Mouse (Mus musculus) hindbrain, embryonic 10.5 days (tissue): Measurements from ENCODE around the gene Gm13697. TPM values are rescaled to one million over a fixed set of nuclear protein-coding genes. Genes with fewer than 3 reads are reported as not detected.
"Not testable (repeated sequence)": the region's sequence is repeated elsewhere in the genome, so short reads cannot be mapped to it uniquely, and the experiment has no call there.

Experiments
- DNase-seq: peaks from one replicate; pipeline ENCODE4 v3.0.0-alpha.2; 2017; ENCODE audit warnings: low spot score
- H3K27ac ChIP-seq: fragments of 300-500 bp; sonication (generic); 2 replicates; pipeline ENCODE4 v1.5.1; 2016; ENCODE audit warnings: mild to moderate bottlenecking, moderate library complexity
- H3K27me3 ChIP-seq: fragments of 300-500 bp; sonication (generic); 2 replicates; pipeline ENCODE4 v1.6.1; 2016; ENCODE audit warnings: mild to moderate bottlenecking; ENCODE audit not compliant: poor library complexity, insufficient read depth, severe bottlenecking
- H3K36me3 ChIP-seq: fragments of 300-500 bp; sonication (generic); 2 replicates; pipeline ENCODE4 v1.6.1; 2016; ENCODE audit warnings: mild to moderate bottlenecking, moderate library complexity
- H3K4me1 ChIP-seq: fragments of 300-500 bp; sonication (generic); replicated peaks from 2 replicates; pipeline ENCODE4 v1.6.1; 2016; ENCODE audit warnings: mild to moderate bottlenecking
- H3K4me3 ChIP-seq: fragments of 300-500 bp; sonication (generic); 2 replicates; pipeline ENCODE4 v1.5.1; 2016; ENCODE audit warnings: mild to moderate bottlenecking, moderate library complexity
- H3K9me3 ChIP-seq: fragments of 300-500 bp; sonication (generic); 2 replicates; pipeline ENCODE4 v1.6.1; 2016; ENCODE audit warnings: mild to moderate bottlenecking, moderate library complexity
- WGBS: fragments of 180-500 bp; shearing (Covaris S2); methylation state at CpG from one replicate; pipeline ENCODE4 v1.1.7; 2016; 5-methylcytosine and 5-hydroxymethylcytosine counted together
- polyA plus RNA-seq: library from polyadenylated mRNA; unstranded; fragments of >200 nt; fragmentation: Nextera tagmentation; extraction: Ambion mirVana; gene quantifications from 2 replicates; pipeline ENCODE4 v1.2.1, GENCODE M21; 2016

Gene Gm13697
- polyA plus RNA-seq, 1 experiment from 2014 or later, result not detected

DNA sequence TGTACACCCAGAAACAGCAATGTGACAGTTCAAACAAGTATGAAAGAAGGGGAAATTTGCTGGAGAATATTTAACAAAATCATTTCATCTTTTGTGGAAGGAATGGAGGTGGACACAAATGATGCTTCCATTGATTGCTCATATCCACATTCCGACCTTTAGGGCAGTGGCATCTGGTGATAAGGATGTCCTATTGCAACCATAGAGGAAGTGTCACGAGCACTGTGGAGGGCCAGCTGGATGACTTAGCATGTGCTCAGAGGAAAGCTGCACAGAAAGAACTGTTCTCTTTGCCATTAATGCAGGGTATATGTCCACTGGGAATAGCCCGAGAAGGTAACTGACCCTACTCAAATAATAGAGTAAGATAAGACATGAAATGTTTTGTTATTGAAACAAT is 25.3 kb downstream of the Gm13697 start:
- Histone ChIP-seq H3K27me3 (no peaks in the 10 kb centered on the region), H3K4me3 (no peak overlapping the region), H3K9me3 (no peaks in the 10 kb centered on the region), H3K27ac (no peak overlapping the region), H3K36me3 (no peaks in the 10 kb centered on the region), H3K4me1 (no peaks in the 10 kb centered on the region)
- WGBS, result 73% methylated on average over 3 of the region's 3 CpGs
- DNase-seq, result no peak

DNA sequence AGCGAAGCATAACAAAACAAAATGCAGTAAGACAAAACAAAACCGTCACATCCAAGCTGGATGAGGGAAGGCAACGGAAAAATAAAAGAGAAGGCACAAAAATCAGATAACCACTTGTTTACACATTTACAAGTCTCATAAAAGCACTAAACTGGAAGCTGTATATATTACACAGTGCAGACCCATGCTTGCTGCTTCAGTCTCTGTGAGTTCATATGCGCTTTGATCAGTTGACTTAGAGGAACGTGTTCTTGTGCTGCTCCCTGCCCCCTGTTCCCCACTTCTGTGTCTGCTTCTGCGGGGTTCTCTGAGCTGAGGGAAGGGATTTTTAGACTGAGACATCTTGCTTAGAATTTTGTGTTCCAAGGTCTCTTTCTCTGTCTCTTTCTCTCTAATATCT is 30.0 kb downstream of the Gm13697 start:
- no peak overlapping the region for H3K4me3 ChIP-seq
- H3K27ac ChIP-seq, result no peak overlapping the region
- DNase-seq, result no peak
- no peaks in the 10 kb centered on the region for H3K27me3 ChIP-seq
- H3K4me1 ChIP-seq, result no peaks in the 10 kb centered on the region
- H3K36me3 ChIP-seq, result no peaks in the 10 kb centered on the region
- H3K9me3 ChIP-seq, result no peaks in the 10 kb centered on the region
- 81% methylated on average over 6 of the region's 6 CpGs for WGBS

DNA sequence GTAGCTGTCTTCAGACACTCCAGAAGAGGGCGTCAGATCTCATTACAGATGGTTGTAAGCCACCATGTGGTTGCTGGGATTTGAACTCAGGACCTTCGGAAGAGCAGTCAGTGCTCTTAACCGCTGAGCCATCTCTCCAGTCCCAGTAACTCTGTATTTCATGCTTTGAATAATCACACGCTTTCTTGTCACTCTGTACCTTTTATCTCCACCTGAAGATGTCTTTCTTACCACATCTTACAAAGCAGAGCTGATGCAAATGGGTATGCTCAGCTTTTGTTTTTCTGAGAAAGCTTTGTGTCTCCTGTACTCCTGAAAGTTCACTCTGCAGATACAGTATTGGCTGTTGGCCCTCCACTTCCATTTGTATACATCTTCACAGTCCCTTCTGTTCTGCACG is 31.7 kb downstream of the Gm13697 start:
- H3K27me3 ChIP-seq, H3K4me1 ChIP-seq, DNase-seq, H3K4me3 ChIP-seq, H3K9me3 ChIP-seq, H3K36me3 ChIP-seq, H3K27ac ChIP-seq: not testable (repeated sequence)
- WGBS, result 80% methylated on average over 5 of the region's 5 CpGs

DNA sequence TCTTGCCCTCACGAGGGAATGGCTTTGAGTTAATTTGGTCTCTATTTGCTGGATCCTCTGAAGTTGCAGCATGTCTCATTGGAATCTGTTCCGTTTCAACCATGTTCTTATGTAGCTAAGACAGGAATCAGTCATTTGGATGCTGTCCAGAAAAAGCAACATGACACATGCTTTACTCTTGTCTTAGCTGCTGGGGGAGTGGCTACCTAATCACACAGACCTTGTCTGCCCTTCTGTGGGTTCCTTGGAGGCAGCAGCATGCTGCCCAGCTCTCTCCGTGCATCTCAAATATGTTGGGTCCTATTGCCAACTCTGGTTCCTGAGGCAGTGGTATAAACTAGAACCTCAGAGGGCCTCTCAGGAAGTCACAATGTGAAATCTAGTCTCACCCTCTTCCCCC is 33.8 kb downstream of the Gm13697 start:
- Histone ChIP-seq H3K4me1 (no peaks in the 10 kb centered on the region), H3K9me3 (no peaks in the 10 kb centered on the region), H3K4me3 (no peak overlapping the region), H3K27ac (no peak overlapping the region), H3K27me3 (no peaks in the 10 kb centered on the region), H3K36me3 (no peaks in the 10 kb centered on the region)
- 89% methylated on average over 3 of the region's 3 CpGs for WGBS
- no peak for DNase-seq

DNA sequence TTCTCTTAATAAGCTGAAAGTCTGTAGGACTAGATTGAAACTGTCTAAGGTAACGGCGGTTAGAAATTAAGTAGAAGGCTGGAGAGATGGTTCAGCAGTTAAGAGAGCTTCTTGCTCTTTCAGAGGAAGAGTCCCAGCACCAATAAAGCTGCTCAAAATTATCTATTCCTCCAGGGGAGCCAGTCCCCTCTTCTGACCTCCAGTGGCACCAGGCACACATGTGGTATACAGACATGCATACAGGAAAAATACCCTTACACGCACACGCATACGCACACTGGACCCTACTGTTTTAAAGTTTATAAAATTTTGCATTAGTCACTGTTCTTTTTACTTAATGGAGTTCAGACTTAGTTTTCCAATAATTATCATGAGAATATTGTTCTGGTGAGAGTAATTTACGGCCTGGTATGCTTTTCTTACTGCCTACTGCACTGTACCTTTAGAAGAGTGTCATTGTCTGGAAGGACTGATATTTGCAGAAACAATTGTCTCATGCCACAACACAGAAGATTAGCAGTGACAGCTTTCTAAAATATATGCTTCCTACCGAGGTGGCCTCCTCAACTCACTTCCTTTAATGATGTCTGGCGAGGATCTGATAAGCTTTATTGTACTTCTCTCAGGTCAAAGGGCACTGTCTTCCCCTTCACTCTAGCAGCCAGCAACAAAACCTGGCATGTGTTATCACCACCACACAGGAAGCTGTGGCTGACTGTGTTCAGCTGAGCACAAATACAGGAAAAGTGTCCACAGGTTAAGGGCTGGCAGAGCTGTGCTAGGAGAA is 35.2 kb downstream of the Gm13697 start:
- Histone ChIP-seq H3K27ac (no peak overlapping the region), H3K4me1 (no peaks in the 10 kb centered on the region), H3K4me3 (no peak overlapping the region), H3K27me3 (no peaks in the 10 kb centered on the region), H3K9me3 (no peaks in the 10 kb centered on the region), H3K36me3 (no peaks in the 10 kb centered on the region)
- no peak for DNase-seq
- 78% methylated on average over 8 of the region's 8 CpGs for WGBS

DNA sequence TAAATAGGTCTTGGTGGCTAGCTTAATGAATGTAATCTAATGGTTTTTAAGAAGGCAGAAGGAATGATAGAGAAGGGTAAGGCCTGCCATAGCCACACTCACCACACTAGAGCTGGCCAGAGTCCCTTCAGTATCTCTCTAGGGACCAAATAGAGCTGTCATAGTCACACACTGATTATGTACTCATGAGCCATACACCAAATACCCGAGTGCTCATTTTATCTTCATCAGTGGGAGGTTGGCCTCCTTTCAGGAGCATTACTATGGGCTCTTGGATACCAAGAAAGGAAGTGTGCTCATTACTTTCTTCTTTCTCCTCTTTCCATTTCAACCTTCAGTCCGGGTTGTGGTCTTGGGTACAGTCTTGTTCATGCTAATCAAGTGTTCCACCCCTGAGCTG is 37.4 kb downstream of the Gm13697 start:
- WGBS, result 80% methylated on average over 2 of the region's 2 CpGs

DNA sequence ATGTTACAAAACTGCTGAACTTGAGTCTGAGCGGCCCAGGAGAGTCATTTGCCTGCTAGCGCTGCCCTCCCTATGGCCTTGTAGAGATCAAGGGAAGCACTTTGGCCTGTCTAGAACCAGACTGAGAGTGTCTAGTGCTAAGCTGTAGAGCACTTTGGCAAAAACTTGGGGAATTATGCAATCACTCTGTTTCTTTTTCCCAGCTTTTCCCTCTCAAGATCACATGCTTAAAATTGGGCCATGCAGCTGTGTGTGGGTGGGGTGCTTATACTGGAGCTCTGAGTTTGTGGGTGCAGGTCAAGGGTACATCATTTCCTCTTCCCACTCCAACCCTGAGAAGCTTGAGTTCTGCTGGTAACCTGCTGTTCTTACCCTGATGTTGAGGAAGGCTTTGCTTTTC is 38.4 kb downstream of the Gm13697 start:
- no peak for DNase-seq
- 86% methylated on average over 2 of the region's 2 CpGs for WGBS
- H3K9me3 ChIP-seq, result no peaks in the 10 kb centered on the region
- H3K36me3 ChIP-seq, result no peaks in the 10 kb centered on the region
- H3K27ac ChIP-seq, result no peak overlapping the region
- no peak overlapping the region for H3K4me3 ChIP-seq
- H3K4me1 ChIP-seq, result no peaks in the 10 kb centered on the region
- H3K27me3 ChIP-seq, result no peaks in the 10 kb centered on the region

More for the DNA sequence above, 37.4 kb downstream of the Gm13697 start:
- H3K27ac ChIP-seq, result no peak overlapping the region
- no peaks in the 10 kb centered on the region for H3K36me3 ChIP-seq
- no peak overlapping the region for H3K4me3 ChIP-seq
- no peaks in the 10 kb centered on the region for H3K4me1 ChIP-seq
- no peaks in the 10 kb centered on the region for H3K9me3 ChIP-seq
- H3K27me3 ChIP-seq, result no peaks in the 10 kb centered on the region
- no peak for DNase-seq

DNA sequence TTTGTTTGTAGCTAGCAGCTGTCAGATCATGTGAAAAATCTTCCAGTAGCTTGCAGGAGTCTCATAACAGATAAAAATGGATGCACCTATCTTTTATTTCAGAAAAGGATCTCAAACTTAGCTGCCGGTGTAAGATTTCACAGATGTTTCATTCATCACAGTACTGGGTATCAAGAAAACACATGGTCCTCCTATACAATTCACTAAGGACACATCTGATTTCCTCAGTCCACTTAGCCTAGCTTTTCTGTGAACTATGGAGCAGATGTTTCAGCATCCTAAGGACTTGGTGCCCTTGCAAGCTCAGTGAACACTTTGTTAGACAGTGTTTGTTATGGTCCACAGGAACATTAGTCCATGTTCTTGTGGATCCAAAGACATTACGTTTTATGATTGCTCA is 38.8 kb downstream of the Gm13697 start:
- WGBS, result 92% methylated on average over 2 of the region's 2 CpGs
- Histone ChIP-seq H3K27me3 (no peaks in the 10 kb centered on the region), H3K9me3 (no peaks in the 10 kb centered on the region), H3K36me3 (no peaks in the 10 kb centered on the region), H3K4me3 (no peak overlapping the region), H3K4me1 (no peaks in the 10 kb centered on the region), H3K27ac (no peak overlapping the region)
- DNase-seq, result no peak

DNA sequence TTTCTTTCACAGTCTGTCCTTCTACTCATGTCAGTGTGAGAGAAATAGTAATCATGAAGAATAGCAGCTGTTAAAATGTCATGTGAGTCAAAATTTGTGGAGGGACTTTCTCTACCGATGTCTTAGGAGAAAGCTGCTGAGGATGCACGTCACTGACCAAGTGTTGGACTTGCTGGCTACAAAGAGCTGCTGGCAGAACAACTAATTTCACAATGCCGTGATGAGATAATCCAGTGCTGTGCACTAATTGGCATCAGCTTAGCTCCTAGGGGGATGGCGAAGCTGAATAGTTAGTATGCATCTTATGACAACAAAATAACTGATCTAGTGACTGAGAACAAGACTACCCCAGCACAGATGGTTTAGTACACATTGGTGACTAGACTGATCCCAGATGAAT is 40.7 kb downstream of the Gm13697 start:
- WGBS, result 83% methylated on average over 4 of the region's 4 CpGs
- Histone ChIP-seq H3K27me3 (no peaks in the 10 kb centered on the region), H3K4me1 (no peaks in the 10 kb centered on the region), H3K27ac (no peak overlapping the region), H3K4me3 (no peak overlapping the region), H3K9me3 (no peaks in the 10 kb centered on the region), H3K36me3 (no peaks in the 10 kb centered on the region)
- DNase-seq, result no peak

DNA sequence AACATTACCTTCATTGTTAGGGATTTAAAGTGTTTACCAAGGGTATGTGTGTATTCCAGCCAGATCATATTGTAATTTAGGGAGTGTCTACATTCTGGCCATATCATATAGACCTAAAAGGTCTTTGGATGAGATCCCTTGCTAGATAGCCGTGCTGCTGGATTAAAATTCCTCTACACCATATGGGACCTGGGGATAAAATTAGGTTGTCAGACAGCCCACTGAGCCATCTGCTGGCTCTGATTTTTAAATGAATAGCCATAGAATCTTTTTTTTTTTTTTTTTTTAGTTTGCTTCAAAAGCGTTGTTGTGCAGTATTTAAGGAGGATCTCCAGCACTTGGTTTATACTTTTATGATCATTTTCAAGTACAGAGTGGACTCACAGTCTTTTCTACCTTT is 48.0 kb downstream of the Gm13697 start:
- no peaks in the 10 kb centered on the region for H3K4me1 ChIP-seq
- H3K27ac ChIP-seq, result no peak overlapping the region
- no peaks in the 10 kb centered on the region for H3K36me3 ChIP-seq
- H3K27me3 ChIP-seq, result no peaks in the 10 kb centered on the region
- WGBS, result 85% methylated on average over 2 of the region's 2 CpGs
- no peak for DNase-seq
- no peak overlapping the region for H3K4me3 ChIP-seq
- no peaks in the 10 kb centered on the region for H3K9me3 ChIP-seq

DNA sequence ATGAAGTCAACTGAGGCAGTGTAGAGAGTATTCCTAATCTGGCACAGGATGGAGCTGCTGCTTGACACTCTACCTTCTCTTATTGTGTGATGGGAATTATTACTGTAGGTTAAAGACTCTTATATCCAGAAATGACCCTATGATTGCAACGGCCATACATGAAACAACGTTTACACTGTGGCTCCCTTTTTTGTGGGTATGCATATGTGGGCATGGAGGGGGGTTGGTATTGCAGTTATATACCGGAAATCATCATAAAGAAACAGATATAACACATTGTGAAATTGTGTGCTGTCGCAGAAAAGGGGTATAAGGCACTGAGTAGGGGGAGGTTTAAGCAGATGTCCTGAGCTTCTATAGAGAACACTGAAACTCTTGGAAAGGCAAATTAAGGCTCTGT is 51.5 kb downstream of the Gm13697 start:
- DNase-seq, result no peak
- H3K4me3 ChIP-seq, result no peak overlapping the region
- H3K4me1 ChIP-seq, result no peaks in the 10 kb centered on the region
- no peak overlapping the region for H3K27ac ChIP-seq
- no peaks in the 10 kb centered on the region for H3K9me3 ChIP-seq
- no peaks in the 10 kb centered on the region for H3K27me3 ChIP-seq
- H3K36me3 ChIP-seq, result no peaks in the 10 kb centered on the region
- WGBS, result 86% methylated on average over 4 of the region's 4 CpGs
